17 mouse cellular contexts compared by ENCODE assay signal in the genomic region with DNA sequence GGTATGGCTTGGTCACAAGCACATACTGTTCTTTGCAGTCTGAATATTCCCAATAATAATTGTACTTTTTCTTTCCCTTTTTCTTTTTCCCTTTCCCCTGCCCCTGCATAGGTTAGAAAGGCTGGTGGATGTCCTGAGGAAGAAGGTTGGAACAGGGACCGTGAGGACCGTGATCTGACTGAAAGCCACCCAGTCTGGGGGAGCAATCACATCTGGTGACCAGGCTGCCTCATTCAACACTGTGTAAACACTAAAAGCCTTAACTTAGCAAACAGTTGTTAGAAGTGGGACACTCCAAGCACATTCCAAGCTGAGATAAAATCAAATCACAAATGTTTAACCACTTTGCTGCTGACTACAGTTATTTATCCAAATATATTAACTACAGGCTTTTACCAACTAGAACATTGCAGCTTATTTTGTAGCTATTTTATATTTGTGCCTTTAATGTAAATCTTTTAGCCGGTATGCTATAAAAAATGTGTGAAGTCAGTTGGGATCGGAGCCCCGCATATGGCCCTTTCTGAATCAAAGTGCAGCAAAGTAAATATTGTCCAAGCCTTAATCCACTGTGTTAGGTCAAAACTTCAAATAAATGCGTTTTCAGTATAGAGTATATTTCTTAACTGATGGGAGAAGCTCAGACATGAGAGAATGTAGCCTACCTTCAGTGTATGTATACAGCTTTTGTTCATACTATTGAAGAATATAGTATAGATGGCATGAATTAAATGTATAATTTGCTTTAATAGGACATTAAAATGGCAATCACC. TPM values are rescaled to one million over a fixed set of nuclear protein-coding genes. Genes with fewer than 3 reads are reported as not detected.
A peak's percentile ranks its signal among the peaks of the same experiment; 100 is the strongest.
DNase-seq lines count a peak whose midpoint lies in the region; ATAC-seq and TF ChIP-seq lines count a peak whose summit lies in the region.
"Had no signal": no experiment of that assay in that cellular context is flagged by ENCODE, and none has a peak within 500 bp of the region (broad histone marks: within the 10 kb centered on the region; RNA-seq: fewer than 3 reads in every experiment).

No protein-coding gene starts in this region.

- H3K36me3 ChIP-seq in kidney, postnatal 0 days (ENCODE audit: insufficient read depth, low read length) = no peaks in the 10 kb centered on the region
- H3K36me3 ChIP-seq in hindbrain, embryonic 16.5 days (ENCODE audit: control insufficient read depth, insufficient read depth, low read length) = no peaks in the 10 kb centered on the region
- H3K36me3 ChIP-seq: embryonic facial prominence, embryonic 10.5 days; G1E; heart, embryonic 12.5 days; midbrain, embryonic 13.5 days; neural tube, embryonic 13.5 days had no signal

- no peaks in the 10 kb centered on the region for H3K4me1 ChIP-seq in kidney, postnatal 0 days (replicated peaks; ENCODE audit: insufficient read depth, low read length)
- no peaks in the 10 kb centered on the region for H3K4me1 ChIP-seq in hindbrain, embryonic 16.5 days (ENCODE audit: control insufficient read depth, insufficient read depth, low read depth, low read length)
- H3K4me1 ChIP-seq: embryonic facial prominence, embryonic 10.5 days; heart, embryonic 12.5 days; midbrain, embryonic 13.5 days; neural tube, embryonic 13.5 days had no signal

- no peaks in the 10 kb centered on the region for H3K27me3 ChIP-seq in kidney, postnatal 0 days (ENCODE audit: insufficient read depth, low read length)
- H3K27me3 ChIP-seq in hindbrain, embryonic 16.5 days (replicated peaks; ENCODE audit: control insufficient read depth, insufficient read depth, low read length) = no peaks in the 10 kb centered on the region
- H3K27me3 ChIP-seq: heart, embryonic 12.5 days; midbrain, embryonic 13.5 days; neural tube, embryonic 13.5 days had no signal

- TF ChIP-seq CTCF in kidney, postnatal 0 days (IDR thresholded peaks at IDR 0.05; ENCODE audit: low read depth) = no peak

- H3K4me3 ChIP-seq in kidney, postnatal 0 days (replicated peaks; ENCODE audit: low read depth, low read length) = no peak overlapping the region
- no peak overlapping the region for H3K4me3 ChIP-seq in hindbrain, embryonic 16.5 days (ENCODE audit: low read length)
- H3K4me3 ChIP-seq: embryonic facial prominence, embryonic 10.5 days; heart, embryonic 12.5 days; midbrain, embryonic 13.5 days; neural tube, embryonic 13.5 days had no signal

- H3K4me2 ChIP-seq in kidney, postnatal 0 days (ENCODE audit: low read length) = no peak overlapping the region
- H3K4me2 ChIP-seq in hindbrain, embryonic 16.5 days (ENCODE audit: low read length) = no peak overlapping the region
- H3K4me2 ChIP-seq: heart, embryonic 12.5 days; midbrain, embryonic 13.5 days; neural tube, embryonic 13.5 days had no signal

- 42% methylated on average over 6 of the region's 6 CpGs for WGBS in kidney, postnatal 0 days
- 80% methylated on average over 6 of the region's 6 CpGs for WGBS in hindbrain, embryonic 16.5 days

- no peak overlapping the region for H3K27ac ChIP-seq in kidney, postnatal 0 days
- no peak overlapping the region for H3K27ac ChIP-seq in hindbrain, embryonic 16.5 days (ENCODE audit: low read depth, low read length)
- H3K27ac ChIP-seq: embryonic facial prominence, embryonic 10.5 days; midbrain, embryonic 13.5 days; neural tube, embryonic 13.5 days had no signal

- ATAC-seq in kidney, postnatal 0 days (replicated peaks; ENCODE audit: low FRiP score, low read depth) = no peak
- no peak for ATAC-seq in hindbrain, embryonic 16.5 days
- no peak for ATAC-seq in cerebellum, adult (ENCODE audit: insufficient number of reproducible peaks, low FRiP score, low TSS enrichment)
- no peak for ATAC-seq in CD4-positive, CD25-positive, alpha-beta regulatory T cell, adult 4 months
- ATAC-seq: midbrain, embryonic 13.5 days had no signal

- peak; percentile 42 for DNase-seq in kidney, postnatal 0 days (ENCODE audit: low spot score)
- DNase-seq in kidney, adult 18-20 months = no peak
- peak; percentile 29 for DNase-seq in embryo, embryonic 11 days
- DNase-seq in lung, adult 18-20 months = peak; percentile 52 to 74
- DNase-seq in mesoderm, embryonic 11.5 days (ENCODE audit: low read depth, low spot score) = peak; percentile 37
- DNase-seq: B cell, adult 2 months; cerebellum, adult 18-20 months; kidney, postnatal 10 days; right cerebral cortex, adult 18-20 months had no signal

- H3K9me3 ChIP-seq in kidney, postnatal 0 days (replicated peaks; ENCODE audit: low read length) = no peaks in the 10 kb centered on the region
- no peaks in the 10 kb centered on the region for H3K9me3 ChIP-seq in hindbrain, embryonic 16.5 days (ENCODE audit: control insufficient read depth, low read length)
- H3K9me3 ChIP-seq: embryonic facial prominence, embryonic 10.5 days; G1E; heart, embryonic 12.5 days; midbrain, embryonic 13.5 days; neural tube, embryonic 13.5 days had no signal

- H3K9ac ChIP-seq in kidney, postnatal 0 days (ENCODE audit: low read depth, low read length) = no peak overlapping the region
- no peak overlapping the region for H3K9ac ChIP-seq in hindbrain, embryonic 16.5 days (ENCODE audit: low read depth, low read length)
- H3K9ac ChIP-seq: heart, embryonic 12.5 days; midbrain, embryonic 13.5 days; neural tube, embryonic 13.5 days had no signal

RNA-seq across cellular contexts. Expression of gene Foxa1, which starts 50.2 kb away (rescaled TPM):
- polyA plus RNA-seq in kidney, postnatal 0 days (2015; fragmentation: Nextera tagmentation; extraction: Ambion mirVana) = 0.57 and 1.7 TPM in 2 replicates
- 0.18 and 0.59 TPM in 2 replicates for polyA plus RNA-seq in hindbrain, embryonic 16.5 days (2015; fragmentation: Nextera tagmentation; extraction: Ambion mirVana)
- polyA plus RNA-seq in CD4-positive, CD25-positive, alpha-beta regulatory T cell, adult 4 months (2017; shearing (Covaris generic)) = not detected
